Mouse (Mus musculus) limb, embryonic 13.5 days (tissue): ENCODE measurements around the gene Csf2rb2. TPM values are rescaled to one million over a fixed set of nuclear protein-coding genes. Genes with fewer than 3 reads are reported as not detected.
"Not testable (repeated sequence)": the region's sequence is repeated elsewhere in the genome, so short reads cannot be mapped to it uniquely, and the experiment has no call there.

Experiments
- ATAC-seq: fragments of 200-750 bp; cut with Nextera tagmentation; 2 replicates; pipeline ENCODE4 v1.8.0; 2017; ENCODE audit warnings: low read depth, moderate number of reproducible peaks, moderate TSS enrichment; ENCODE audit not compliant: low FRiP score
- H3K27ac ChIP-seq: fragments of 300-500 bp; sonication (generic); 2 replicates; pipeline ENCODE4 v1.5.1; 2015; ENCODE audit warnings: inconsistent platforms, mild to moderate bottlenecking, moderate library complexity
- H3K27me3 ChIP-seq: fragments of 300-500 bp; sonication (generic); 2 replicates; pipeline ENCODE4 v1.6.1; 2015; ENCODE audit warnings: mild to moderate bottlenecking, inconsistent platforms
- H3K36me3 ChIP-seq: fragments of 300-500 bp; sonication (generic); 2 replicates; pipeline ENCODE4 v1.6.1; 2015; ENCODE audit warnings: inconsistent platforms, mild to moderate bottlenecking, moderate library complexity
- H3K4me1 ChIP-seq: fragments of 300-500 bp; sonication (generic); 2 replicates; pipeline ENCODE4 v1.6.1; 2015; ENCODE audit warnings: inconsistent platforms
- H3K4me2 ChIP-seq: fragments of 300-500 bp; sonication (generic); replicated peaks from 2 replicates; pipeline ENCODE4 v1.6.1; 2015; ENCODE audit warnings: inconsistent platforms, mild to moderate bottlenecking, moderate library complexity
- H3K4me3 ChIP-seq: fragments of 300-500 bp; sonication (generic); 2 replicates; pipeline ENCODE4 v1.5.1; 2015; ENCODE audit warnings: moderate library complexity, mild to moderate bottlenecking, inconsistent platforms
- H3K9ac ChIP-seq: fragments of 300-500 bp; sonication (generic); 2 replicates; pipeline ENCODE4 v1.6.1; 2015; ENCODE audit warnings: mild to moderate bottlenecking, inconsistent platforms
- H3K9me3 ChIP-seq: fragments of 300-500 bp; sonication (generic); 2 replicates; pipeline ENCODE4 v1.6.1; 2016; ENCODE audit warnings: inconsistent platforms
- WGBS: fragments of 180-500 bp; shearing (Covaris S2); methylation state at CpG from one replicate; pipeline ENCODE4 v1.1.7; 2015; 5-methylcytosine and 5-hydroxymethylcytosine counted together
- polyA plus RNA-seq: library from polyadenylated mRNA; unstranded; fragments of >200 nt; fragmentation: Nextera tagmentation; extraction: Ambion mirVana; gene quantifications from 2 replicates; pipeline ENCODE4 v1.2.1, GENCODE M21; 2015

Gene Csf2rb2
- polyA plus RNA-seq, 1 experiment from 2014 or later: 0.39 TPM

- H3K27me3 ChIP-seq: no peaks in the 10 kb centered on the region
- H3K4me1 ChIP-seq: 0 out of 2 replicates have a peak, but pooled peaks cover 4% of the 10 kb centered on the region
- H3K27ac ChIP-seq: no peak overlapping the region
- H3K9ac ChIP-seq: no peak overlapping the region
- no peaks in the 10 kb centered on the region for H3K36me3 ChIP-seq
- H3K4me2 ChIP-seq: no peak overlapping the region
- H3K4me3 ChIP-seq: no peak overlapping the region
- WGBS: 77% methylated on average over 3 of the region's 3 CpGs
- no peak for ATAC-seq
- no peaks in the 10 kb centered on the region for H3K9me3 ChIP-seq
Observed at GRCm38 (mm10) chr15:78328520-78329097, 23.1 kb upstream of the Csf2rb2 start.

- not testable (repeated sequence) for H3K4me1 ChIP-seq, H3K4me2 ChIP-seq, H3K27ac ChIP-seq, H3K27me3 ChIP-seq, H3K9ac ChIP-seq, H3K4me3 ChIP-seq, H3K9me3 ChIP-seq, ATAC-seq, H3K36me3 ChIP-seq
- WGBS: 77% methylated on average over 6 of the region's 6 CpGs
Observed at GRCm38 (mm10) chr15:78327753-78328341, 22.3 kb upstream of the Csf2rb2 start.

- no peak for ATAC-seq
- H3K27ac ChIP-seq: no peak overlapping the region
- no peak overlapping the region for H3K9ac ChIP-seq
- no peaks in the 10 kb centered on the region for H3K9me3 ChIP-seq
- H3K4me2 ChIP-seq: no peak overlapping the region
- 84% methylated on average over 10 of the region's 10 CpGs for WGBS
- no peak overlapping the region for H3K4me3 ChIP-seq
- no peaks in the 10 kb centered on the region for H3K27me3 ChIP-seq
- no peaks in the 10 kb centered on the region for H3K36me3 ChIP-seq
- H3K4me1 ChIP-seq: no peaks in the 10 kb centered on the region
Observed at GRCm38 (mm10) chr15:78326747-78327146, 21.2 kb upstream of the Csf2rb2 start.

GRCm38 (mm10) chr15:78325671-78326339 lies 20.3 kb upstream of the Csf2rb2 start, which contains the start of gene Csf2rb:
Csf2rb (plus strand) TSS chr15:78325752.
- WGBS: 76% methylated on average over 11 of the region's 11 CpGs
- Histone ChIP-seq H3K27me3 (no peaks in the 10 kb centered on the region), H3K9ac (no peak within 1 kb of the TSS), H3K27ac (no peak within 1 kb of the TSS), H3K4me2 (no peak within 1 kb of the TSS), H3K4me1 (no peaks in the 10 kb centered on the region), H3K4me3 (no peak within 1 kb of the TSS), H3K9me3 (no peaks in the 10 kb centered on the region), H3K36me3 (no peaks in the 10 kb centered on the region)
- ATAC-seq: no peak

GRCm38 (mm10) chr15:78324294-78324693 lies 18.8 kb upstream of the Csf2rb2 start:
- Histone ChIP-seq H3K4me1 (no peaks in the 10 kb centered on the region), H3K9ac (no peak overlapping the region), H3K9me3 (no peaks in the 10 kb centered on the region), H3K36me3 (no peaks in the 10 kb centered on the region), H3K27me3 (no peaks in the 10 kb centered on the region), H3K27ac (no peak overlapping the region), H3K4me3 (no peak overlapping the region), H3K4me2 (no peak overlapping the region)
- WGBS: 82% methylated on average over 2 of the region's 2 CpGs
- ATAC-seq: no peak

- Histone ChIP-seq H3K27ac (no peak overlapping the region), H3K4me1 (no peaks in the 10 kb centered on the region), H3K9ac (no peak overlapping the region), H3K4me3 (no peak overlapping the region), H3K9me3 (no peaks in the 10 kb centered on the region), H3K4me2 (no peak overlapping the region), H3K36me3 (no peaks in the 10 kb centered on the region), H3K27me3 (no peaks in the 10 kb centered on the region)
- WGBS: 65% methylated on average over 1 of the region's 1 CpGs
- ATAC-seq: no peak
Observed at GRCm38 (mm10) chr15:78323366-78323765, 17.8 kb upstream of the Csf2rb2 start.

- Histone ChIP-seq H3K9ac (no peak overlapping the region), H3K9me3 (no peaks in the 10 kb centered on the region), H3K4me1 (no peaks in the 10 kb centered on the region), H3K36me3 (no peaks in the 10 kb centered on the region), H3K4me3 (no peak overlapping the region), H3K4me2 (no peak overlapping the region), H3K27me3 (no peaks in the 10 kb centered on the region), H3K27ac (no peak overlapping the region)
- WGBS: 8% methylated on average over 5 of the region's 5 CpGs
- no peak for ATAC-seq
Observed at GRCm38 (mm10) chr15:78320825-78321496, 15.4 kb upstream of the Csf2rb2 start.

GRCm38 (mm10) chr15:78318338-78319171 lies 13.0 kb upstream of the Csf2rb2 start:
- H3K36me3 ChIP-seq, ATAC-seq, H3K4me3 ChIP-seq, H3K9ac ChIP-seq, H3K27me3 ChIP-seq, H3K4me1 ChIP-seq, H3K27ac ChIP-seq, H3K4me2 ChIP-seq, H3K9me3 ChIP-seq: not testable (repeated sequence)
- WGBS: 72% methylated on average over 2 of the region's 2 CpGs

- H3K36me3 ChIP-seq, H3K9ac ChIP-seq, H3K27me3 ChIP-seq, H3K27ac ChIP-seq, H3K9me3 ChIP-seq, H3K4me3 ChIP-seq, H3K4me1 ChIP-seq, H3K4me2 ChIP-seq, ATAC-seq: not testable (repeated sequence)
- 86% methylated on average over 5 of the region's 5 CpGs for WGBS
Observed at GRCm38 (mm10) chr15:78313659-78314058, 8.1 kb upstream of the Csf2rb2 start.

- not testable (repeated sequence) for H3K27me3 ChIP-seq, H3K4me3 ChIP-seq, ATAC-seq, H3K4me2 ChIP-seq, H3K27ac ChIP-seq, H3K9ac ChIP-seq, H3K9me3 ChIP-seq, H3K4me1 ChIP-seq, H3K36me3 ChIP-seq
- 63% methylated on average over 4 of the region's 4 CpGs for WGBS
Observed at GRCm38 (mm10) chr15:78312421-78313233, 7.1 kb upstream of the Csf2rb2 start.

- no peak overlapping the region for H3K9ac ChIP-seq
- WGBS: 70% methylated on average over 4 of the region's 4 CpGs
- H3K27ac ChIP-seq: no peak overlapping the region
- ATAC-seq: no peak
- H3K4me2 ChIP-seq: no peak overlapping the region
- H3K9me3 ChIP-seq: no peaks in the 10 kb centered on the region
- no peaks in the 10 kb centered on the region for H3K36me3 ChIP-seq
- H3K4me1 ChIP-seq: no peaks in the 10 kb centered on the region
- no peaks in the 10 kb centered on the region for H3K27me3 ChIP-seq
- H3K4me3 ChIP-seq: no peak overlapping the region
Observed at GRCm38 (mm10) chr15:78310971-78311370, 5.5 kb upstream of the Csf2rb2 start.
